Mouse (Mus musculus): ENCODE data around the gene Smim13. TPM values are rescaled to one million over a fixed set of nuclear protein-coding genes. Genes with fewer than 3 reads are reported as not detected.
"Not testable (repeated sequence)": the region's sequence is repeated elsewhere in the genome, so short reads cannot be mapped to it uniquely, and the experiment has no call there.

The Smim13 gene
- 4.1 and 4.9 TPM in 2 replicates for polyA plus RNA-seq (2012; rRNA removed)

- peak; percentile 84 for DNase-seq (ENCODE audit: low read depth)
Observed at GRCm38 (mm10) chr13:41249538-41250317, at the start of gene Smim13. Gene Smim13, plus strand, starts transcription at chr13:41249844.

DNA sequence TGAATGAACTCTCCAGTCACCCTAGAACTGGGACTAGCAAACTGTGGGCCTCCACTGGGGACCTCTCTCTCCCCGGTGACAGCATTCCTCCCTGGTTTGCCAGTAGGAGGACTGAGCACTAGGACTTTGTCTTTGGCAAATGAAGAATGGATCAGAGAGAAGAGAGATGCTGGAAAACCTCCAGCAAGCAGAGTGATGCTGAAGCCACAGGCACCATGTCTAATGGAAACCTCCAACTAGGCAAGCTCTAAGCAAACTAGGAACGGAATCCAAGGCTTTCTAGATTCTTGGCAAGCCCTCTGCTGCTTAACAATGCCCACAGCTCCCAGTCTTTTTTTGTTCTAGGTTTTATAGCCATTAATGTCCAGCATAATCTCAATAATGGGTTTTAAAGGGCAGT is 48.8 kb upstream of the Smim13 start:
- no peak for DNase-seq (ENCODE audit: low read depth)

- DNase-seq (ENCODE audit: low read depth): no peak
Observed at GRCm38 (mm10) chr13:41203289-41203688, 46.4 kb upstream of the Smim13 start.

DNA sequence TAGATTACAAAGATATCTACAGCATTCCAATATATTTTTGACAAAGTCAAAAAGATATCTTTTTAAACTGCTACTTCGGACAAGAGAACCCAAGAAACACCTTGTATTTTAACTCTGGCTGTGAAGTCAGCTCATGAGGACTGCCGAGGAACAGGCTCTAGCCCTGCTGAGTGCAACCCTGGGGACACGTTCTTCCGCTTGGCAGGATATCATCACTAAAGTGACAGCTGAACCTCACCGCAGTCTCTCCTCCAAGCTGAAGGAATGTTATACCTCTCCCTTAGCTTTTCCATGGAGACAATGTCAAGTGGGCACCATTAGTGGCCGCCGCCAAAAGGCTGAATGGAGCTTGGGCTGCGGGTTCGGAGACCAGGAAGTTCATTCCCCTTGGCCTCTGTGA is 46.0 kb upstream of the Smim13 start:
- no peak for DNase-seq (ENCODE audit: low read depth)

- DNase-seq (ENCODE audit: low read depth): not testable (repeated sequence)
Observed at GRCm38 (mm10) chr13:41205568-41205967, 44.1 kb upstream of the Smim13 start.

- no peak for DNase-seq (ENCODE audit: low read depth)
Observed at GRCm38 (mm10) chr13:41206241-41206640, 43.4 kb upstream of the Smim13 start.

DNA sequence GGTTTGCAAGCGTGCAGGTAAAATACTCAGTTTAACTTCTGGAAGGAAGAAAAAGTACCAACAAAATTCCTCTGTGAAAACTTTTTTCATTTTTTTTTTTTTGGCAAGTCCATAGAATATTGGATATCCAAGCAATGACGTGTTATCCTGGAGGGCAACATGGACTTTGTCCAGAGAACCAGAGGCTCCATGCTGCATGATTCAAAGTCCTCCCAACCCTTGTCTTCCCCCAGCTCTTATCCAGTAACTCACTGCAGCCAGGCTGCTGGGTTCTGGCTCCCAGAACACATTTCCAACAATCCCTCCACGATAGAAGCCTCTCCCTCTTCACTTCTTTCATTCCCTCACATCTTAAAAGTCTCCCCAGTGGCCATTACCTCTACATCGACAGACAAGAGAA is 38.4 kb upstream of the Smim13 start:
- no peak for DNase-seq (ENCODE audit: low read depth)

GRCm38 (mm10) chr13:41212558-41213322 is 36.9 kb upstream of the Smim13 start:
- DNase-seq (ENCODE audit: low read depth): no peak

DNA sequence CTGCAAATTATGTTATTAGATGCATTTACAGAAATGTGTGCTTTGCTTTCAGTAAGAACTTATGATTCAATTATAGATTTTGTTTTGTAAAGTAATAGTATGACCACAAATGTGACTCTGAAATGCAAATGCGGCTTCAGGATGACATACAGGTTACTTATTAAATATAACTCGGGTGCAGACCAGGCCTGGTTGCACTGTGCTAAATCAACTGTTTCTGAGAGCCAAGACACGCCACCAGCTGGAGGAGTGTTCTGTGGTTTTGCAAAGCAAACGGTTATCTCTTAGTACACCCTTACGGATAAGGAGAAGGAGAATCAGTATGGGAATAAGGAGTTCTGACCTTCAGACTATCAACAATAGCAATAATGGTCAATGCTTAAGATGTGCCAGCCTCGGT is 34.0 kb upstream of the Smim13 start:
- no peak for DNase-seq (ENCODE audit: low read depth)

DNA sequence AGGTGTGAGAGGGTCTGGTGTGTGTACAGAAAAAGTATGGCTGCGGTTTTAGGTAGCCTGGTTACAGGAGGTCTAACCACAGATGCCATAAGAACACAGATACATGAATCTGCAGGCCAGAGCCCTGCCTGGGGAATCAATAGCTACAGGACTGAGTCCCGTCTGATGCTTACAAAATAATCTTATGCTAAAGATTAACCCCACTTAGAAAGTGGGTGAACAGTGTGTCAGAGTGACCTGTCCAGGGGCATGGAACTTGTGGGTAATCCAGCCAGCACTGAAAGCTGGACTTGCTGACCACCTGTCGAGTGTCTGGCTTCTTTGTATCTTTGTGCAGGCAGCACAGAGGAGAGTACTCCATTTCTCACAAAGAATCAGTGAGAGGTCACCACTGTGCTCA is 33.4 kb upstream of the Smim13 start:
- no peak for DNase-seq (ENCODE audit: low read depth)

DNA sequence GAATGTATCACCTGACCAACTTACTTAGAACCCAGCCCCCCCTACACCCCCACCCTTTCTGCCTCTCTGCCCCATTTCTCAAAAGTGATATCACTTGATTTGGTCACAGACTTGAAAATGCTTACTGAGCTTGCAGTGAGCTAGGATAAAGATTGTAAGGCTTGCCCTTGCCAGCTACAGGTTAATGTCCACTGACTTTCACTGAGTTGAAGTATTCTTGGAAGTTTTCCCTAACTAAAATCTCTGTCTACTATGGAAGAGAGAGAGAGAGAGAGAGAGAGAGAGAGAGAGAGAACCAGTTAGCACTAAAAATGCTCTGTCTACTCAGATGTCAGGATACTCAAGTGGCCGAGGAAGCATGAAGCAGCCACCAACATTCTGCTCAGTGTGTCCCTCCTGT is 30.6 kb upstream of the Smim13 start:
- DNase-seq (ENCODE audit: low read depth): no peak

- DNase-seq (ENCODE audit: low read depth): no peak
Observed at GRCm38 (mm10) chr13:41219687-41220303, 29.8 kb upstream of the Smim13 start.

GRCm38 (mm10) chr13:41220304-41220834 is 29.3 kb upstream of the Smim13 start, which contains the start of gene Elovl2:
Gene Elovl2, minus strand, starts transcription at chr13:41220405.
- DNase-seq (ENCODE audit: low read depth): no peak

DNA sequence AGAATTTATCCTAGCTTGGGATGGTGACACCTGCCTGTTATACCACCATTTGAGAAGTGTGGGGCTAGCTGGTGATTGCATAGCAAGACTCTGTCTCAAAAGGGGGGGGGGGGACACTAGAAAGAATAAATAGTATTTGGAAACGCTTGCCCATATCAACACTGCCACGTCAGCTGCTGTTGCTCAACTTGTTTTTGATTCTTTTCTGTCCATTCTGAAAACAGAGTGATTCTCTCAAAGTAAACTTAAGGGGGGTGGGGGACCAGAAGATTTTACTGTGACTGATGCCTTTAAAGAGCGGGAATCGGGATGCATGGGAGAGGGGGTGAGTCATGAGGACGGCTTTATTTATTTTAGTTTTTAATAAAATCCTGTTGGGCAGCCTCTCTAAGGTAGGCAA is 23.1 kb upstream of the Smim13 start:
- DNase-seq (ENCODE audit: low read depth): no peak

- DNase-seq (ENCODE audit: low read depth): no peak
Observed at GRCm38 (mm10) chr13:41228060-41228459, 21.6 kb upstream of the Smim13 start.

- DNase-seq (ENCODE audit: low read depth): no peak
Observed at GRCm38 (mm10) chr13:41230256-41230655, 19.4 kb upstream of the Smim13 start.

DNA sequence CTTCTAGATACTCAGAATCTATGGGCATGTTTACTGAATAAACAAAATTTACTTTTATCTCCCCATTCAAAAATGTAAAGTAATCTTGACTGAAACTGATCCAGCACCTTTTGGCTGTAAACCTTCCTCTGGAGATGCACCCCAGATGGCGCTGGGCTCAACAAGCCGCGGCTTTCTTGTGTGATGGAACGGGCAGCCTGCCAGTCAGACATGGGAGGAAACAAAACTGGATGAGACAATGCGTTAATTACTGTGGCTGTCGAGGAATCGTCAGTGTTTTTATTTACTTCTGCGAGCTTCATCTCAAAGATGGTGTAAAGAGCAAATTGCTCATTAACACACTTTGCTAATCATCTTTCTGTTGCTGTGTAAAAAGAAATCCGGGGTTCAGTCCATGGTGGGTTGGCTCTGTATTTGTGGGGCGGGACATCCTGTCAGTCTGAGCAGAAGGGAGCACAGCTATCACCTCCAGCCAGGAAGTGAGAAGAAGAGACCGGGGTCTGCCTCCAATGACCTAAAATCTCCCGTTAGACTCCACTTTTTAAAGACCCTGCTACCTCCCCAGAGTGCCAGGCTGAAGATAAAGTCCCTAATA is 18.2 kb upstream of the Smim13 start:
- no peak for DNase-seq (ENCODE audit: low read depth)

DNA sequence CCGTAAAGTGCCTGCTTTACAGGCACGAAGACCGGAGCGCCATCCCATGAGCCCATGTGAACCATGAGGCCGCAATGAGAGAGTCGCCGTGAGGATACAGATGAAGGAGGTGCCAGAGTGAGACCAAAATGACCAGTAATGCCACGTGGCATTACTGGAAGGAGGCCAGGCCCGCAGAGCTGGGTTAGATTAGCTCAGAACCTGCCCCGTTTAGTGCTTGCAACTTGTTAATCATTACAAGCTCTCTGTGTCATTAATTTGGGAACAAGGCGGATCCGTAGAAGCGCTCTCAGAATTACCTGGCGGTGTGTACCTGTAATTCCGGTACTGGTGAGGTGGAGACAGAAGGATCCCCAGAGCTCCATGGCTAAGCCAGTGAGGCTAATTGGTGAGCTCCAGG is 17.4 kb upstream of the Smim13 start:
- no peak for DNase-seq (ENCODE audit: low read depth)

- DNase-seq (ENCODE audit: low read depth): no peak
Observed at GRCm38 (mm10) chr13:41233241-41233640, 16.4 kb upstream of the Smim13 start.

- DNase-seq (ENCODE audit: low read depth): no peak
Observed at GRCm38 (mm10) chr13:41235181-41235580, 14.5 kb upstream of the Smim13 start.

- no peak for DNase-seq (ENCODE audit: low read depth)
Observed at GRCm38 (mm10) chr13:41235845-41236741, 13.6 kb upstream of the Smim13 start.

Data from gonadal fat pad, adult 2 months (tissue).